Mouse (Mus musculus): Measurements from ENCODE around the gene Sh3rf1.

The Sh3rf1 gene

GRCm38 (mm10) chr8:61259526-61259925 lies 35.9 kb downstream of the Sh3rf1 start:
- no peak for DNase-seq (ENCODE audit: extremely low spot score, low read depth, low spot score)

- DNase-seq (ENCODE audit: extremely low spot score, low read depth, low spot score), result no peak
Observed at GRCm38 (mm10) chr8:61260530-61260929, 36.9 kb downstream of the Sh3rf1 start.

DNA sequence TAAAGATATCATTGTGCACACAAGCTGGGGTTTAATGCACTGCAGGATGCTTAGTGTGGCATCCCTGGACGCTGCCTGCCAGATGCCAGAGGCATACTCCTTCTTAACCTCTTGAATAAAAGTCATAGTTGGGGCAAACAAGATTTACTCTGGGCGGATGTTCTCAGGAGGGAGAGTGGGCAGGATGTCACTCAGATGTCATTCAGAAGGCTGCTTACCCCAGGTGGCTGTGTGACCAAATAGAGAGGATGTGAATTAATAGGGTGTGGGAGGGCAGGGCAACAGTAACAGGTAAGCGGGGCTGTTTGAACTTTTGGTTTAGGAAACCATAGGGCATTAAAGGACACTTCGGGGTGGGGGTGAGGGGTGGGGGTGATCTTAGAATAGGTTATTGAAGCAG lies 37.7 kb downstream of the Sh3rf1 start:
- no peak for DNase-seq (ENCODE audit: extremely low spot score, low read depth, low spot score)

DNA sequence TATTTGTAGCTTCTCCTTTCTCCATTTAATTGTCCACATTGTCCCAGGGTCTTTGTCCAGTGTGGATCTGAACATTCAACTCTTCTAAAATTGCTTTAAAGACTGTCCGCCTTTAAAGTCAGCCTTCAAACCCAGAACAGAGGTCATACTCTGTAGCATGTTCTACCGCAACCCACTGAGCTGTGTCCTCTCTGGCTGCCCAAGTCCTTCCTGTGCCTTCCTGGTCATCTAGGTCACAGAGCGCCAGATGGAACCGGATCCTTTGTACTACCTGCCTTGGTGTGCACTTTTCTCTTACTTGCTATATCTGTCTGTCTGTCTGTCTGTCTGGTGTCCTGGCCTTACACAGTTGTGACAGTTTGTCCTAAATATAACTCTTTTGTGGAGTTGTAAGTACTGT lies 40.0 kb downstream of the Sh3rf1 start:
- no peak for DNase-seq (ENCODE audit: extremely low spot score, low read depth, low spot score)

DNA sequence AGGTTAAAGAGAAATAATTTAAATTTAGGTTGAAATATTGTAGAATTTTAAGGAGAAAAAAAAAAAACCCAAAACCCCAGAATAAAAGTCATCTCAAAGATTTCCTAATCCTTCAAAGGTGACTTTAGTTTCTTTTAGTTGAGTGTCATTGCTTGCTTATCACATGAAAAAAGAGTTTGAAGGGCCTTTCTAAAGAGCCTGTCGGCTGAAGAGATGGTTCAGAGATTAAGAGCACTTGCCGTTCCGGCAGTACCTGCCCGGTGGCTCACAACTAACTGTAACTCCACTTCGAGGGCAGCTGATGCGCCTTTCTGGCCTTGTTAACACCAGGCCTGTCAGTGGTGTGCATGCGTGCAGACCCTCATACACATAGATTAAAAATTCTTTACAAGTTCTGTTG lies 41.2 kb downstream of the Sh3rf1 start:
- no peak for DNase-seq (ENCODE audit: extremely low spot score, low read depth, low spot score)

DNA sequence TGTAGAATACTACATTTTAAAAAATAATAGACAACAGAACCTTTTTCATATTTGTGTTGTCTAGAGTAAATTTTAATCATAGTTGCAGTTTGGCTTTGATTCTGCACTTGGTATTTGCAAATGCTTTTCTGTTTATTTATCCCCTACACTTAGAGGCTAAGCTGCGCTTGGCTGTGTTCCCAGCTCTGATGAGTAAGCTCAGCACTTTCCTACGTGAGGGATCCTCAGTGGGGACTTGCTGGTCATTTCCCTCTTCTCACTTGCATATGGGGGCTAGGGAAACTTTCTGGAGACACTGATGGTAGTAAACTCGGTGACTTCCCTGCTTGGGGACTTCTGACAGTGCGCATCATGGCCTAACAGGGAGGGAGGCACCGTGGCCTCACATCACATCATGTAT lies 41.7 kb downstream of the Sh3rf1 start:
- no peak for DNase-seq (ENCODE audit: extremely low spot score, low read depth, low spot score)

DNA sequence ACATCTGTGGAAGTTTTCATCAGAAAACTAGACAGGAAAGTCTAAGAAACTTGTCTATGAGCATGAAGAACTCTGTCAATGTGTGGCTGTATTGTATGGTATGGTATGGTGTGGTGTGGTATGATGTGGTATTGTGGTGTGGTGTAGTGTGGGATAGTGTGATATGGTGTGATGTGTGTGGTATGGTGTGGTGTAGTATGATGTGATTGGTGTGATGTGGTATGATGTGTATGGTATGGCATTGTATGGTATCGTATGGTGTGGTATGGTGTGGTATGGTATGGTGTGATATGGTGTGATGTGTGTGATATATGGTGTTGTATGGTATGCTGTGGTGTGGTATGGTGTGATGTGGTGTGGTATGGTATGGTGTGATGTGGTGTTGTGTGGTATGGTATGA lies 43.4 kb downstream of the Sh3rf1 start:
- DNase-seq (ENCODE audit: extremely low spot score, low read depth, low spot score), result no peak

DNA sequence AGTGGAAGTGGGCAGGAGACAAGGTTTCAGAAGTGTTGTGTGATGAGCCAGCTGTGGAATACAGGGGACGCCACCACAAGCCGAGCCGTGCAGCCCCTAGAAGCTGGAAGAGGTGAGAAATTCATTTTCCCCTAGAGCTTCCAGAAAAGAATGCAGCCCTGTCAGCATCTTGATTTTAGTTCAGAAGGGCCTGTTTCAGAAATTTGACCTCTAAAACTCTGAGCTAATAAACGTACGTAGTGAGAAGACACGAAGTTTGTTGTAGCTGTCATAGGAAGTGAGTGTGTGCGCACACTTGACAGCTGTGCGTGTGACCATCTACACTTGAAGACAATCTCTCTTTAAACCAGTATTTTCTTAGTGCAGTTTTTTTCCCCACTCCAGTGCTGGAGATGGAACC lies 44.0 kb downstream of the Sh3rf1 start:
- no peak for DNase-seq (ENCODE audit: extremely low spot score, low read depth, low spot score)

DNA sequence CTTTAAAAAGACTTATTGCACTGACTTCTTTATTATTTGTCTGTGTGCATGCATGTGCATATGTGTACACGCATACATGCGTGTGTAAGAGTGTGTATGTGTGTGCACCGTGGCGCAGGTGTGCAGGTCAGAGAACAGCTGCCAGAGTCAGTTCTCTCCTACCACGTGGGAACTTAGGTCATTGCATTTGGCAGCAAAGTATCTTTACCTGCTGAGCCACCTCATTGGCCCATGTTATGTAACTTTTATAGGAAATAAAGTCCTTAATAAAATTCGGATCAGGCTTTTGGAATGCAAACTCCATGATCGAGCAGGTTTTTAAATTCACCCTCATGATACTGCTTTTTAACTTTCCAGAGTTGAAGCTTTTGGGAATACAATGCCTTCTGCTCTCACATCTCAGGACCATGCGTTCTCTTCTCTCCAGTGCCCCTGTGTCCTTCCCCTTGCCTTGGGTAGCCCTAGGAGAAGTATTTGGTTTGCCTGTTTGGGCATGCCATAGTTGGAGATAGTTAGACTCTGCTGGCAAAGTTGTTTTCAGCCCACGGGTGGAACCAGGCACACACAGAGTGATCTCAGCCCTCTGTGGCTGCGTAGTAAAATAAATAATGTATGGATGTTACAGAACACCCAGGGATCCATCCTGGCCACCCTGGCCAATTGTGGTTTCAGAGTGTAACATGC lies 44.7 kb downstream of the Sh3rf1 start:
- DNase-seq (ENCODE audit: extremely low spot score, low read depth, low spot score), result no peak

DNA sequence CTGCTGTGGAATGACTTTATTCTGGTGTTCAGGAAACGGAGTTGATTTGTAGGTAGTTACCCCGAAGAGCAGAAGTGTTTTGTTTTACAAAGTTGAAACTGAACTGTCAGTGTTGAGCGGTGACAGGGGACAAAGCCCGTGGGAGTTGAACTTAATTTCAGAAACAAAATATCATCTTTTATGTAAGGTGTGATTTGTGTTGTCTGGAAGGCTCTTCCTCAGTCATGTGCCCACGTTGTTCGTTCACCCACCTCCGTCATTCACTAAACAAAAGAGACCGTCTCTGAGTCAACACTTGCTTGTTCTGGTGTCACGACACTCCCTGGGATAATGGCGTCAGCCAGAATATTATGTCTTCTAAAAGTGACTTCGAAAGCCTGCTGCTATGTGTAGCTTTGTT lies 46.3 kb downstream of the Sh3rf1 start:
- DNase-seq (ENCODE audit: extremely low spot score, low read depth, low spot score), result no peak

GRCm38 (mm10) chr8:61270541-61270940 lies 46.9 kb downstream of the Sh3rf1 start:
- no peak for DNase-seq (ENCODE audit: extremely low spot score, low read depth, low spot score)

DNA sequence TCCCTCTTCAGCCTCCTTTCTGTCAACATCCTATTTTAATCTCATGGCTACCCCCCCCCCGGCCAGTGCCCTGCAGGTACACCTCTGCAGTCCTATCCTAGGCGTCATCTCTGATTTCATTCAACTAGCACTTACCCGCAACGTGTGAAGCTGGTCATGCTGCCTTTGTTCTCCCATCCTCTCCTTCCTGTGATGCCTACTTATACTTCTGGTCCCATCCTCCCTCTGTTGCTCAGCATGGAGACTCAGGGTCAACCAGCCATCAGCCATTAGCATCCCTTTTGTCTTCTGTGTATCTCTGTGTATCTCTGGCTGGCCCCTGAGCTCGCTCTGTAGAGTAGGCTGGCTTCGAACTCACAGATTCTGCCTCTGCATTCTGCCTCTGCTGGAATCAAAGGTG lies 47.3 kb downstream of the Sh3rf1 start:
- no peak for DNase-seq (ENCODE audit: extremely low spot score, low read depth, low spot score)

GRCm38 (mm10) chr8:61272838-61273237 lies 49.2 kb downstream of the Sh3rf1 start:
- DNase-seq (ENCODE audit: extremely low spot score, low read depth, low spot score), result no peak

DNA sequence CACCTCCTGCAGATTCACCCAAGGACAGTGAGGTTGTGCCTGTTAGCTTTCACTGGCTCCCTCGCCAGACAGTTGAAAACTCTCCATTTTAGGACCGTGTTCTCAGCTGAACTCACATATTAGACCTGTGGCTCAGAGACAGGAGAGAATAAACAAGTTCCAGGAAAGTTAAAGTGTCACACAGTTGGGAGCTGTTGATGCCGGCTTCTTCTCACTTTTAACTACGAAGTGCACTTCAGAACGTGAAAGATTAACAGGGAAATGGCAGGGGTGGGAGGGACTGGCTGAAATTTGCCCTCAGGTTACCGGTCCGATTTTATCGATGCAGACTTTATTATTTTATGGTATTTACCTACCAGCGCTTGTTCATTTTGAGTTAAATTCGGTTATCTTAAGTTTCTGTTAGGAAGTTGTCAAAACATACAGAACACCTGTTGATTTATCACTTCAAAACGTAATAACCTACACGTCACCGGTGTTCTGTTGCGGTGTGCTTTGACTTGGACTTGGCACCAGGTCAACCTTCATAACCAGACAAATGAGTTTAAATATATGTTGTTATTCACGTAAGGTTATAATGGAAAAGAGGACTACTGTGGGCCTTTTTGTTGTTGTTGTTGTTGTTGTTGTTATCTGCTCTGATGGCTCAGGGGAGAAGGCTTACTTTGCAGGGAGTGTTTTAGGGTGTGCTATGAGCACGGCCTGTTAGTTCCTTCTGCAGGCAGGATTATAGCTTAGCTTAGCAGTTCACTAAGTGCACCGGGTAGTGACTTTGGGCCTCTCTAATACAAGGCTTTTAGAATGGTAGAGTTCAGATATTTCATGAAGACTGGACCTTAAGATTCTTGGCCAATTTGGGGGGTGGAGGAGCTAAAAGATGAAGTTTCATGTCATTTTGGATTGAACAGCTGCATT lies 49.9 kb downstream of the Sh3rf1 start:
- no peak for DNase-seq (ENCODE audit: extremely low spot score, low read depth, low spot score)

- no peak for DNase-seq (ENCODE audit: extremely low spot score, low read depth, low spot score)
Observed at GRCm38 (mm10) chr8:61274602-61275462, 51.2 kb downstream of the Sh3rf1 start.

DNA sequence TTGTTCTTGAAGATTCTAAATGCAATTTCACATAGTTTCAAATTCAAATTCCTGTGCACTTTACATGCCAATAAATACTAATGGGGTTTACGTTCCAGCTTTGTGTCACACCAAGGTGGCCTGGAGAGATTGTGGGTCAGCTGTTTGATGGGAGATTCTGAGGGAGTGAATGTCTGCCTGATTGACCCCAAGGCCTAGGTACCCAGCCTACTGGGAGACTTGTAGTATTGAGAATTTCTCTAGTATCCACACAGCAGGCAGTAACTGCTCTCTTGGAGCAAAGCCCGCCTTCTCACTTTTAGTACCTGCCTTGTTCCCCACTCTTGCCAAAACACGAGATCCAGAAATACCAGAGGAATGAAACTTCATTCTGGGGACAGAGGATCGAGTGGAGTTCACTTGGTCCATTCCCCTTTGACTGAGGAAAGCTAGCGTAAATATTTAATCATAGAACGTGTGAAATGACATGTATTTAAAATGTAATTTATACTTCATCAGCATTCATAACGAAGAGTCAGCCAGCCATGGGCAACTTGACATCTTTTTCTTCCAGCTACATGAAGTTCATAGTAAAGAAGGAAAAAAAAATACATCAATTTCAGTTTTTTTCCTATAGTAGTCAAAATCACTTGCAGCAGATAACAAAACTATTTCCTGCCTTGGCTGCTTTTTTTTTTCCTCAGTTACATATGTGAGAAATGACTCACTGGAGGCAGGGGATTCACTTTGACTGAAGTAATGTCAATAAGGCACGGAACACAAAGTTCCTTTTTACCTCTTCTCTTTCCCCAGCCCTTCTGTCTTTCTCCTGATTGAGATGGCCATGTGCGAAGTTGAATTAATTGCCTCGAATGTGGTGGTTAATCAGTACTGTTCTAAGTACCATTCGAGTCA lies 52.0 kb downstream of the Sh3rf1 start:
- DNase-seq (ENCODE audit: extremely low spot score, low read depth, low spot score), result no peak

DNA sequence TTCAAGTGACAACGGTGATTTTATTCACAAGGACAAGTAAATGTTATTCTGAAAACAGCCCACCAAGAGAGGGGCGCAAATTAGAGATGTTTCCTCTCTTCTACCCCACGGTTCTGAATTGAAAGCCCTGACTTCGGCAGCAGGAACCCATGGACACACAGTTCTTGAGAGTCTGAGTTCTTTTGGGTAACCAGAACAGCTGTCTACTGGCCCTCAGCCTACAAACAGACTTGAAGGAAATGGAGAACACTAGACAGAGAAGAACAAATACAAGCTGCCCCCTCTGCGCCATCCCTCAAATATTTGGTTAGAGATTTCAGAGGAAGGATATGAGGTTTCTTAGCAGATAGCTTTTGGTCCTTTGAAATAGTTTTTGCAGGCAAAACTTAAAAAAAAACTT lies 52.7 kb downstream of the Sh3rf1 start:
- no peak for DNase-seq (ENCODE audit: extremely low spot score, low read depth, low spot score)

GRCm38 (mm10) chr8:61279030-61279429 lies 55.4 kb downstream of the Sh3rf1 start:
- no peak for DNase-seq (ENCODE audit: extremely low spot score, low read depth, low spot score)

- DNase-seq (ENCODE audit: extremely low spot score, low read depth, low spot score), result no peak
Observed at GRCm38 (mm10) chr8:61282303-61283168, 58.9 kb downstream of the Sh3rf1 start.

Measured in hindlimb bud, embryonic 11.5 days (tissue).